Mouse (Mus musculus): ENCODE results near the gene Olfr310. TPM values are rescaled to one million over a fixed set of nuclear protein-coding genes. Genes with fewer than 3 reads are reported as not detected.

Olfr310 gene
- polyA plus RNA-seq (2014; fragmentation: Illumina TruSeq; extraction: RNeasy Lipid Tissue Mini Kit (QIAGEN cat#74804)) = not detected

GRCm38 (mm10) chr7:86277072-86277471, at the start of gene Olfr310:
TSS of gene Olfr310 (minus strand) at chr7:86277172.

DNA sequence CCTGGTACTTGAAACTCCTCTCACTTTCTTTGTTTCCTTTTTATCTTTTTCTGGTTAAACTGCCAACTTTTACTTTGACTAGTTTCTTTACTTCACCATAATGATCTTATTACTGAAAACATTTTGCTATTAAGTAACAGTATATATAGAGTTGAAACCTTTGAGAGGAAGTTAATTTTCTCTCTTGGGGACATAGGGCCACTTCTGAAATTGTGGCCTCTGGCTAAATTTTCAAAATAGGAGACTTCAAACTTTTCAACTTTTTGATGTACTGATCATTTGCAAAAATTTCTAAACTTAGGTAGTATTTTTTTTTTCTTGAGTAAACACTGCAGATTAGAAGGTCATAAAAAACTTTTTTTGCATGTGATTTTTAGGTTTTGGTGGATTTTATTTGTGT, 48.6 kb upstream of the Olfr310 start, which contains the start of gene Olfr308:
Olfr308 (minus strand) TSS at position 101 of the 400 bp plus-strand sequence.

DNA sequence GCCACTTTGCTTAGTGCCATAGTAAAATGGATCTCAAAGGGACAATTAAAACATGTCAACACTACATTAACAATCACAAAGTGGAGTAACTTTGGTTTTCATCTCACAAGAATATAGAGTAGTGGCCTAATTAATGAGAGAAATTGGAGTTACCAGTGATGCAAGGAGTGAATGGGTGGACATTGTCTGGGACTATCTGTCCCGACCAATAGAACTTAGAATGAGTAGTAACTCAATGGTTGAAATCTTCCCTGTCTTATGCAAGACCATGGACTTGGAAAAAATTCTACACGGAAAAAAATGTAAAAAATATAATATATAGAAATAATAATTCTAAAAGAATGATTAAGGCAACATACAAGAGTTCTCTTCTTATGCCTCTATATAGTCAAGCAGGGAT, 36.6 kb upstream of the Olfr310 start, which contains the start of gene Olfr309:
Olfr309 (minus strand) TSS at position 101 of the 400 bp plus-strand sequence.

GRCm38 (mm10) chr7:86246208-86246607, 30.8 kb downstream of the Olfr310 start, which contains the start of gene Vmn2r76:
TSS of gene Vmn2r76 (minus strand) at chr7:86246308.

Other genes with a start within 250 kb of the Olfr310 start
- gene Vmn2r75, start 105.4 kb downstream of the Olfr310 start, polyA plus RNA-seq (2014; fragmentation: Illumina TruSeq; extraction: RNeasy Lipid Tissue Mini Kit (QIAGEN cat#74804)) = not detected
- gene Vmn2r76, start 30.9 kb downstream of the Olfr310 start, polyA plus RNA-seq (2014; fragmentation: Illumina TruSeq; extraction: RNeasy Lipid Tissue Mini Kit (QIAGEN cat#74804)) = not detected
- gene Olfr309, start 36.5 kb upstream of the Olfr310 start, polyA plus RNA-seq (2014; fragmentation: Illumina TruSeq; extraction: RNeasy Lipid Tissue Mini Kit (QIAGEN cat#74804)) = not detected
- not detected for gene Olfr308, start 48.5 kb upstream of the Olfr310 start, polyA plus RNA-seq (2014; fragmentation: Illumina TruSeq; extraction: RNeasy Lipid Tissue Mini Kit (QIAGEN cat#74804))
- not detected for gene Olfr307, start 60.4 kb upstream of the Olfr310 start, polyA plus RNA-seq (2014; fragmentation: Illumina TruSeq; extraction: RNeasy Lipid Tissue Mini Kit (QIAGEN cat#74804))
- gene Olfr305, start 89.8 kb upstream of the Olfr310 start, polyA plus RNA-seq (2014; fragmentation: Illumina TruSeq; extraction: RNeasy Lipid Tissue Mini Kit (QIAGEN cat#74804)) = not detected
- not detected for gene Olfr304, start 109.5 kb upstream of the Olfr310 start, polyA plus RNA-seq (2014; fragmentation: Illumina TruSeq; extraction: RNeasy Lipid Tissue Mini Kit (QIAGEN cat#74804))
- not detected for gene Olfr303, start 120.6 kb upstream of the Olfr310 start, polyA plus RNA-seq (2014; fragmentation: Illumina TruSeq; extraction: RNeasy Lipid Tissue Mini Kit (QIAGEN cat#74804))
- not detected for gene Olfr301, start 126.7 kb upstream of the Olfr310 start, polyA plus RNA-seq (2014; fragmentation: Illumina TruSeq; extraction: RNeasy Lipid Tissue Mini Kit (QIAGEN cat#74804))
- gene Olfr299, start 182.7 kb upstream of the Olfr310 start, polyA plus RNA-seq (2014; fragmentation: Illumina TruSeq; extraction: RNeasy Lipid Tissue Mini Kit (QIAGEN cat#74804)) = not detected
- not detected for gene Olfr298, start 215.3 kb upstream of the Olfr310 start, polyA plus RNA-seq (2014; fragmentation: Illumina TruSeq; extraction: RNeasy Lipid Tissue Mini Kit (QIAGEN cat#74804))
- gene Olfr297, start 242.8 kb upstream of the Olfr310 start, polyA plus RNA-seq (2014; fragmentation: Illumina TruSeq; extraction: RNeasy Lipid Tissue Mini Kit (QIAGEN cat#74804)) = not detected